Mouse (Mus musculus) embryo, embryonic 10 days (tissue): ENCODE measurements at regions not wholly inside any gene's neighbourhood (a gene's known extent, or its start where the extent isn't known, plus 50 kb on each side); places are given as distances from the start of the nearest gene placed in this dataset.
A peak's percentile ranks its signal among the peaks of the same experiment; 100 is the strongest.
"Not testable (repeated sequence)": the region's sequence is repeated elsewhere in the genome, so short reads cannot be mapped to it uniquely, and the experiment has no call there.

Experiments
- DNase-seq: peaks from one replicate; pipeline ENCODE4 v3.0.0-alpha.2; 2015; ENCODE audit warnings: low spot score

GRCm38 (mm10) chr19:19750069-19750599, 639.1 kb upstream of the Rorb start:
- DNase-seq: not testable (repeated sequence)

- no peak for DNase-seq
Measured at GRCm38 (mm10) chr19:19747821-19748488, 637.0 kb upstream of the Rorb start.

GRCm38 (mm10) chr19:19719939-19720338, 608.9 kb upstream of the Rorb start:
- peak; percentile 3 for DNase-seq
